Mouse (Mus musculus) spleen, postnatal 10 days (tissue): ENCODE results near the gene Cdkl2.

ENCODE experiments used
- DNase-seq, 2 experiments: peaks; one replicate each; pipeline ENCODE4 v3.0.0; 2021 to 2022; ENCODE audit warnings: low spot score in 2 of 2

The Cdkl2 gene

DNA sequence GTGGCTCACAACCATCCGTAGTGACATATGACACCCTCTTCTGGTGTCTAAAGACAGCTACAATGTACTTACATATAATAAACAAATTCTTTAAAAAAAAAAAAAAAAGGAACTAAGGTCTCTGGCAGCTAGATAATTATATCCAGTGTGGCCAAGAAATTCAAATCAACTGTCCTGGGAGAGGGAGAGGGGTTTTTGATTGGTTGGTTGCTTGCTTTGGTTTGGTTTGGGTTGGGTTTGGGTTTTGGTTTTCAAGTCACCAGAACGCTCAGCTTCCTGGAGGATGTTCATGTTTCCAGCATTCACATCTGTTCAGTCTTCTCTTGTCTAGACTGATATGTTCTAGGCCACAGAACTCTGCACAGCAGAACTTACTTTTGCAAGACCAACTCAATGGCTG, 50.6 kb downstream of the Cdkl2 start:
- DNase-seq, result no peak

DNA sequence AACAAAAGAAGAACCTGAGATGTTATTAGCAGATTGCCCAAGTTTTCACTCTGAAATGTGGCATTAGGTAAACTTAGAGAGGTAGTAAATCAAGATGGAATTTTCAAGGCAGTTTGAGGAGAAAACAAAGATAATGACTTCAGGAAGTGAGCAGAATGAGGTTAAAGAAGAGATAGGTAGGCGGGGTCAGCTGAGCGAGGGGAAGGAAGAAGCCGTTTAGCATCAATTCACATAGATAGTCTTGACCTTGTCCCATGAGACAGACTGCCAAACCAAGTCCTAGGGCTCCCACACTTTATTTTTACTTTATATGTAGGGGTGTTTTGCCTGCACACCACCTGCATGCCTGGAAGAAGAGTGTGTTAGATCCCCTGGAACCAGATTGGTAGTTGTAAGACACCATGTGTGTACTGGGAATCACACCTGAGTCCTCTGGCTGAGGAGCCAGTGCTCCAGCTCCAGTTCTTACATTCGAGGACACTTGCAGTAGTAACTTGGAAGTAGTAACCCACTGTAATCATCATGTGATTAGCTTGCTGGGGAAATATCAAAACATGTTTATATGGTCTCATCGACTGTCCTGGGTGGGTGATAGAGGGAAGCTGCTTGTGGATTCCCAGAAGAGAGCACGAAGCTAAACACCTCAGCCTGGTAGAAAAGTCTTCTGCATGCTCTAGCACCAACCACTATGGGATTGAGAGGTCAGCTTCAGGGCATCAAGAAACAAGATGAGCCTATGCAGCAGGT, 52.3 kb downstream of the Cdkl2 start:
- DNase-seq, result peak in 1 of 2 experiments; percentile 27

DNA sequence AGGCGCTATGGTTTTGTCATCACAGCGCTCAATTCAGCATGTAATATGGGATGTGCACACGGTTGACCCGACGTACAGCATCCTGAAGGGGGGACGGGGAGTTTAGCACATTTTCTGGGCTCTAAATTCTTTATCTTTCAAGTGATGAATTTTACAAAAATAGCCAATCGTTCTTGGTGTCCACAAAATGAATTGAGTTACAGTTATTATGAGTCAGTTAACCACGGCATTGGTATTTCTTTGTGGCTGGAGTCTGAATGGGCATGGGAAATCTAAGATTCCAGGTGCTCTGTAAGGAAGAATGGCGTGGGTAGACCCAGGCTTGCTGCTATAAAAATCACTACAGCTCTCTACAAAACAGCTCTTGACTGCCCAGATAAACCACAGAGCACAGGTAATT, 54.4 kb downstream of the Cdkl2 start:
- no peak for DNase-seq

DNA sequence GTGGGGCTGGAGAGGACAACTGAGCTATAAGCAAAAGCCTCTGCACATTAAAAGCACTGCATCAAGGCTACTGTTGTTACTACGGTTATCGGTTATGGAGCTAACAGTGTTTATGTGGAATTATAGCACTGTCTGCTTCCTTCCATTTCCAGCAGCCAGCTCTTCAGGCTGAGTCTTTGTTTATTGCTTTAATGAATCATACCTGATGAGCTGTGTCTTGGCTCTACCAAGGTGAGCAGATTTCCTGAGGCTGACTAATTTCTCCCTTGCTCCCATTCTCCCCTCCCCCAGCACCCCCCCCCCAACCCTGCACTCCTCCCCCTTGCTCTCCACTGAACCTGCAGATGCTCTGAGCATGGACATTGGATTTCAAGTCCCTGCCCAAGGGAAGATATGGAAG, 55.9 kb downstream of the Cdkl2 start:
- no peak for DNase-seq

DNA sequence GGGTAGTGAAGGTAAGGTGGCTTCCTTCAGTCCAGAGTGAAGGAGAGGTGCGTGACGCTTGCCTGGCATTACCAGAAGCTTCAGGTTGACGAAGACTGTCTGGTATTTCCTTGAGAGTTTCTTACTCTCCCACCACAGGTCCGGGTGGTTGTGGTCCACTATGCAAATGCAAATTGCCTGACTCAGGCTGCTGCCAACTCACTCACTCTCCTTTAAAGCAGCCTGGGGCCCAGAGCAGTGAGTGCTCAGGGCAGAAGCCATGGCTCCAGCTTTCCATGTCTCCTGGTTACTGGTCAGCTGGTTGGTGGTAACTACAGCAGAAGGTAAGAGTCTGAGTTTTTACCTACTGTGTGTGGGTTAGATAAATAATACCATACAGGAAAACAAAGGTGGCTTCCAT, 56.4 kb downstream of the Cdkl2 start, which contains the start of gene Odaph:
Gene Odaph (plus strand): TSS at position 240 of the 400 bp plus-strand sequence.
- DNase-seq, result no peak

DNA sequence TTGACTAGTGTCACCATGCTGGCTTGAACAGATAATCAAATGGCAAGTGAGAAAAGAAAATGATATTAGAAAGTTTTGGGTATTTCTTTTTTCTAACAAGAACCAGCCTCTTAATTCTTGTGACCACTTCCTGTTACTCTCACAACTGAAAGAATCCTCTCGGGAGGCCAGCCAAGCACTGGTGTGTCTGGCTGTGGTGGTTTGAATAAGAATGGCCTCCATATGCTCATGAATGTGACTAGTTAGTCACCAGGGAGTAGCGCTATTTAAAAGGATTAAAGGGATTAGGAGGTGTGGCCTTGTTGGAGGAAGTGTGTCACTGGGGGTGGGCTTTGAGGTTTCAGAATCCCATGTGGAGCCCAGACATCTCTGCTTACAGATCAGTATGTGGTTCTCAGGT, 58.0 kb downstream of the Cdkl2 start:
- no peak for DNase-seq

- DNase-seq, result no peak
These were observed 60.2 kb downstream of the Cdkl2 start for GRCm38 (mm10) chr5:91983490-91983889.

GRCm38 (mm10) chr5:91981176-91981840, 62.4 kb downstream of the Cdkl2 start:
- DNase-seq, result no peak

- DNase-seq, result no peak
These were observed 66.3 kb downstream of the Cdkl2 start for GRCm38 (mm10) chr5:91977397-91977770.

DNA sequence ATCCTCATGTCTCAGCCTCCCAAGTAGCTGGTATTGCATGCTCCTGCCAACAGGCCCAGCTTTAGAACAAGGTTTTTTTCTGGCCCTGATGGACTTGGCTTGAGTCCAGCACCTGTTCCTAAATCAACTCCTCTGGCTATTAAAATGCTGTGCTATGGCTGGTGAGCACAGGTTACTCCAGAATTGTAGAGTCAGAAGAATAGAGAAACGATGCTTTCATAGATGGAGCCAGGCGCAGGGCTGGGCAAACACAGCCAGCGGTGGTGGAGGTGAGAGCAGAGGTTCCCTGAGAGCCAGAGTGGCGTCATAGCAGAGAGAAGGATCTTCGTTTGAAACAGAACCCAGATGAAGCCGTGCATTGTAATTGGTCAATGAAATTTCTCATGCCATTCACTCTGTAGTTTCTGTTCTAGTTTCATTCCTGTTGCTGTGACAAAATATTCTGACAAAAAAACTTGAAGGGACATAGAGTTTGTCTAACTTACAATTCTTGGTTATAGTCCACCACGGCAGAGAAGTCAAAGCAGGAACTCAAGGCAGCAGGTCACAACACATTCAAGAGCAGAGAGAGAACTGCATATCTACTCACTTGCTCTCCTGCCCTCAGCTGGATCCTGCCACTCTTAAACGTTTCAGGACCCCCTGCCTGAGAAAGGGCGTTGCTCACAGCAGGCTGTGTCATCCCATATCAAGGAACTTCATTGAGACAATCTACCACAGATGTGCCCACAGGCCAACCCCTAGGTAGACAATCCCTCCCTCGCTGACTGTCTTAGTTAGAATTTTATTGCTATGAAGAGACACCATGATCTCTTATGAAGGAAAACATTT, 66.9 kb downstream of the Cdkl2 start:
- no peak for DNase-seq

DNA sequence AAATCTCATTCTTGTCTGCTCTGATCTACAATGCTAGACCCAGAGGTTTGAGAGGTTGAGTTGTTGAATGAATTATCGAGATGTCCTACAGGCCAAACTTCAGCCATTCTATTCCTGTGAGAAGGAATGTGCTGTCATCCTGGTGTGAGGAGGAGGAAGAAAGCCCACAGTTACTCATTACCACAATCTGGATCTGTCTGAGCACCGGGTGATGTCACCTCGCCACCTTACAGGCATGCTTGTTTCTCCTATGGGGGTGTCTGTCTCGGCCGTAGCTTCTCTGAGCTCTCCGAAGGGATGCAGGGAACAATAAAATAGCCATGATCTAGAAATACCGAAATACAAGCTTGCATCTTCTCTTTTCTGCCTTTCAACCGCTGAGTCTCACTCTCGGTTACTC, 67.9 kb downstream of the Cdkl2 start:
- DNase-seq, result no peak

DNA sequence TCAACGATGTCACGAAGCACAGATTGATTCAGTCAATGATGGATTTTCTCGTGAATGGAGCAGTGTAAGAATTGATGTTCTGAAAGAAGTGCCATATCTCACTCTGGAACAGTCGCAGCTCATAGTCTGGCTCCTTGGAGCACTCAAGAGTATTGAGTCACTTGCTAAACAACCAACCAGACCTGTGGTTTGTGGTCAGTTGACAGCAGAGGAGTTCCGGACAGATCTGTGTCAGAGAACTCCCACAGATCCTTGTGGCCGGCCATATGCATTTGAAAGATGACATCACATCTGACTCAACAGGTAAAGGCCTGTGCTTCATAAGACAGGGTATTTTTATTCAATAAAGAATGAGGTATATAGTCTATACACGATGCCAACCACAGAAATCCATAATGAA, 69.7 kb downstream of the Cdkl2 start:
- DNase-seq, result no peak

DNA sequence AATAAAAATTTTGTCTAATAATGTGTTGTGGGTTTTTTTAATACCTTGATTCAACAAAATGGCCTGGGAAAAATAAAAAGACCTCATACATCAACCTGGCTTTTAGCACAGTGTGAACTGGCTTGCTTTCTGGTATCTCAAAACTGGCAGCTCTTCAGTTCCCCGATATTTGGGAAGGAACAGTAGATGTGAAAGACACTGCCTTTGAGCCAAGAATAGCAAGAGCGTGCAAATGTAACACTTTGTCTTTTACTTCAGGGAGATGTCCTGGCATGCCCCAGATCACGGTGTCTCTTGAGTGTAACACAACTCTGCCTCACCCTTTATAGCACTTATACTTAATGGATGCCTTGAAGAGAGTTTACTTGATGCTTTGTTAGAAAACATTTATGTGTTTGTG, 71.6 kb downstream of the Cdkl2 start:
- no peak for DNase-seq

DNA sequence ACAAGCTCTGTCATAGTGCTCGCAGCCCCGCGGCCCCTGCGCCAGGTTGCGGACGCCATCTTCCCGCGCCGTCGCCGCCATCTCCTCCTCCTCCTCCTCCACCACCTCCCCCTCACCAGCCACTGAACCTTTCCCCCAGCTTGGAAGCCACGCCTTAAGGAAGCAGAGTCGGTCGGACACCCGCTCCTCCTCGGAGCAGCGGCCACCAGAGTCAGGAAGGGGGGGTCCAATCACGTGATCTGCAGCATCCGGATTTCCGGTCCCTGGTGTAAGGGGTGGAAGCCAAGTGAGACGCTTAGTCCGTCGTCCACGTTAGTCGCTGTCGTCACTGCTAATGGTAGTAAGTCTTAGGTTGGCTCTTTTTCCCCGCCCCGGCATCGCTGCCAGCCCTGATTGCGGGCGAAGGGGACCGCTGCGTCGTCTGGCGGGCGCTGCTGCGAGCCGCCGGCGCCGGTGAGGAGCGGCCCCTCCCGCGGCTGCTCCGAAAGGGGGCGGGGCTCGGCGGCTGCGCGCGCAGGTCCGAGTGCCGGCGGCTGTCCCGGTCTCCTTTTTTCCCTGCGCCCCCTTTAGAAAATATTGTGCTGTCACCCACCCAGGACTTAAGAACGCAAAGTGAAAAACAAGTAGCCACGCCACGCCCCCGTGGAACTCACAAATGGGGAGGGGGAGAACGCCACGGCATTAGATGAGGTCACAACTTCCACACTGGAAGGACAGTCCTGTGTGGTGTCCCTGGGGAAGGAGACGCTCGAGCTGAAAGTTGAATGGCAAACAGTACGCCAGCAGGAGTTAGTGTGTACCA, 80.8 kb downstream of the Cdkl2 start, which contains the start of gene Rchy1:
Gene Rchy1 (minus strand): TSS at position 430 of the 802 bp plus-strand sequence.
- peak; percentile 97 for DNase-seq

- peak in 1 of 2 experiments; percentile 87 for DNase-seq
These were observed 81.4 kb downstream of the Cdkl2 start for GRCm38 (mm10) chr5:91962259-91962638.

GRCm38 (mm10) chr5:91961370-91961769, 82.3 kb downstream of the Cdkl2 start:
- peak; percentile 19 to 23 for DNase-seq

GRCm38 (mm10) chr5:91960606-91961254, 83.0 kb downstream of the Cdkl2 start:
- DNase-seq, result peak in 1 of 2 experiments; percentile 24

GRCm38 (mm10) chr5:91959986-91960385, 83.7 kb downstream of the Cdkl2 start:
- DNase-seq, result no peak

DNA sequence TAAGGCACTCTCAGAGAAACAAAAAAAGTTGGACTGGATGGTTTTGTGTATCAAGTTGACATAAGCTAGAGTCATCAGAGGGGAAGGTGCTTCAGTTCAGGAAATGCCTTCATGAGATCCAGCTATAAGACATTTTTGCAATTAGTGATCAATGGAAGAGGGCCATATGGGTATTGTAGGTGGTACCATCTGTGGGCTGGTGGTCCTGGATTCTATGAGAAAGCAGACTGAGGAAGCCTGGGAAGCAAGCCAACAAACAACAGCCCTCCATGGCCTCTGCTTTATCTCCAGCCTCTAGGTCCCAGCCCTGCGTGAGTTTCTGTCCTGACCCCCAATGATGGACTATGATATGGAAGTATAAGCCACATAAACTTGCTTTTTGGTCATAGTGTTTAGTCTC, 84.6 kb downstream of the Cdkl2 start:
- no peak for DNase-seq

- no peak for DNase-seq
These were observed 86.5 kb downstream of the Cdkl2 start for GRCm38 (mm10) chr5:91956991-91957760.
